Mouse (Mus musculus) olfactory bulb, adult 2 months (tissue): ENCODE results near the gene Slc15a5. TPM values are rescaled to one million over a fixed set of nuclear protein-coding genes. Genes with fewer than 3 reads are reported as not detected.

Experiments
- H3K27ac ChIP-seq: fragments of 200-500 bp; 2 replicates; pipeline ENCODE4 v1.5.1; 2012; ENCODE audit warnings: low read depth, low read length; ENCODE audit not compliant: insufficient read depth
- H3K4me1 ChIP-seq: fragments of 200-500 bp; 2 replicates; pipeline ENCODE4 v1.6.1; 2012; ENCODE audit warnings: low read length; ENCODE audit not compliant: control insufficient read depth, insufficient read depth
- H3K4me3 ChIP-seq: fragments of 200-500 bp; 2 replicates; pipeline ENCODE4 v1.5.1; 2012; ENCODE audit warnings: mild to moderate bottlenecking, low read depth, low read length, moderate library complexity; ENCODE audit not compliant: insufficient read depth
- CTCF ChIP-seq: fragments of 200-500 bp; IDR thresholded peaks from 2 replicates; pipeline ENCODE4 v1.5.1; 2012; ENCODE audit warnings: low read depth, mild to moderate bottlenecking, low read length, moderate library complexity; ENCODE audit not compliant: insufficient read depth
- POLR2A ChIP-seq: fragments of 200-500 bp; IDR thresholded peaks from 2 replicates; pipeline ENCODE4 v1.6.1; 2012; ENCODE audit warnings: mild to moderate bottlenecking, low read depth, low read length, moderate library complexity; ENCODE audit not compliant: insufficient read depth
- WGBS: fragments of 180-500 bp; shearing (Covaris S2); methylation state at CpG from one replicate; pipeline ENCODE4 v1.1.7; 2018; 5-methylcytosine and 5-hydroxymethylcytosine counted together
- polyA plus RNA-seq: library from polyadenylated mRNA; stranded (reverse); fragments of >200 nt; gene quantifications from 2 replicates; pipeline ENCODE4 v1.2.4, GENCODE M21; 2012; ENCODE audit warnings: low replicate concordance; ENCODE audit not compliant: missing spikeins, insufficient read depth, insufficient read length

The Slc15a5 gene
- polyA plus RNA-seq, 1 experiment: not detected

DNA sequence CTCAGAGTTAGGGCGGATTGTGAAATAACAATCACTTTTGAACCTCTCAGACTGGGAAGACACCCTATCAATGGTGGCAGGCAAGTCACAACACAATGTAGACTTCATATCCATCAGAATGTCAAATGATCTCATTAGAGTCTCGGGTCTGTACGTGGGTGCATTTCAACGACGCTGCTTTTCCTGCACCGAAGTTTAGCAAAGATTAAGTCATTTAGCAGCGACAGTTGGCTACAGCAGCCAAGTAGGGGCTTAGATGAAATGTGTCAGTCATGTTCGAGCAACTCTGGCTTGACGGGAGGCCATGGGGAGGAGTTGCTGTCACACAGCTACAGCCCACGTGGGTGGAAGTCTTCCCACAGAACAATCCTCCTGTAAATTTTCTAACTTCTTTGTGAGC, 133.2 kb downstream of the Slc15a5 start:
- TF ChIP-seq CTCF (no peak), POLR2A (no peak)
- no peak overlapping the region for H3K27ac ChIP-seq
- no peaks in the 10 kb centered on the region for H3K4me1 ChIP-seq
- no peak overlapping the region for H3K4me3 ChIP-seq
- WGBS: 56% methylated on average over 10 of the region's 10 CpGs

DNA sequence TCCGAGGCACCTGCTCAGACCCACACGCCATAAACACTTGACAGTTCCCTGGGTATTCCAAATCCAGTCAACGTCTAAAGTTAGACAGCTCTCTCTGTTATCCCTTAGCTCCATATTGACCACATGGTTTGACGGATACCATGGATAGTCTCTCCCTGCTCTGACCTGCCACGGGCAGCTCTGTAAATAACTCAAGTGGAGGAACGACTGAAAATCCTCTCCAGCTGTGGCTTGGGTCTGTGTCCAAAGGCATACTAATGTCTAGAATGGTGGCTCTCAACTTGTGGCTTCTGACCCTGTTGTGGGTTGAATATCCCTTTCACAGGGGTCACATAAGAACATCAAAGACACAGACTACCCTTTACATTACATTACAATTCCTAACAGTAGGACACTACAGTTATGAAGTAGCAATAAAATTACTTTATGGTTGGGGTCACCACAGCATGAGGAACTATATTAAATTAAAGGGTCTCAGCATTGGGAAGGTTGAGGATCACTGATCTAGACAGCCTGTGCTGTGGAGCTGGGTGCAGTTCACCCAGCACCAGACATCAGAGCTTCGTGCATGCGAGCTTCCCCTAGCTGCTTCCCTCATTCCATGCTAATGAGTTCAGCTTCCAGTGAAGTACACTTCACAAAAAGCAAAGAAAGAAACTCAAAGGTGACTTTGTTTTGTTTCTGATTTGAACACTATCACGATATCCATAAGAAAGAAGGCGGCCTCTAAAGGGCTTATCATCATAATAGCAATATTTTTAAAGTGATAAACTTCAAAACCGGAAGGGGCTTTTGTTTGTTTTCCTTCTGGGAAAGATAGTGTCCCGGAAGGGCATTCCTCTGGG, 139.1 kb downstream of the Slc15a5 start:
- no peak overlapping the region for H3K4me3 ChIP-seq
- no peaks in the 10 kb centered on the region for H3K4me1 ChIP-seq
- H3K27ac ChIP-seq: no peak overlapping the region
- WGBS: 83% methylated on average over 12 of the region's 12 CpGs
- no peak for TF ChIP-seq POLR2A

DNA sequence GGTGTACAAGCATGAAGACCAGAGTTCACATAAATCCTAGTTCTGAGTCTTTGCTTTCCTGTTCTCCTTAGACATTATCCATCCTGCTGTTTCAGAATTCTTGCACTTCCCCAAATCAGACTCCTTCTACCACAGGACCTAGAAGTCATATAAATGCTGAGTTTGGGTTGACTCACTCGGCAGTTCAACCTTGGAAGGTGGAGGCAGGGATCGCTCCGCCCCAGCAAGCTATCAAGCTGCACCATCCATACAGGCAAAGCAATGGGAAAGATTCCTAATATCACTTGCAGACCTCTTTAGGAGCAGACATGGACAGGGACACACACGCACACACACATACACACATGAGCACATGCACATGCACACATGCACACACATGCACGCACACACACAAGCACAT, 142.2 kb downstream of the Slc15a5 start:
- Histone ChIP-seq H3K27ac (no peak overlapping the region), H3K4me1 (no peaks in the 10 kb centered on the region), H3K4me3 (no peak overlapping the region)
- WGBS: 95% methylated on average over 5 of the region's 5 CpGs
- TF ChIP-seq POLR2A: no peak
- TF ChIP-seq CTCF: no peak

DNA sequence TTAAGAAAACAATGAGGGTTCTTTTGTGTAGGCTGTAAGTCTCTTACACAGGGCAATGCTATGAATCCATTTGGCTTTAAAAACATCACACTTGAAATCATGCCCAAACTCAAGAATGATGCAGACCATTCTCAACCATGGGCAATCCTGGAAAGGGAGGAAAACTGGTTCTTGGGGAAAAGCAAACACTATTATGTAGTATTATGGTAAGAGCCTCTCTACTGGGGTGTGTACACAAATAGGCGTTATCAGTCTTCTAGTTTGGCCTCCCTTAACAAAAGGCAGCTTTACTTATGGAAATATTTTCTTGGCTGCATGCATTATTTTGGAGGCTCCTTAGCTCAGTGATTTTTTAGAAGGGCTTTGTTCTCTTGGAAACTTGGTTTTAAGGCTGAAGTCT, 143.4 kb downstream of the Slc15a5 start:
- Histone ChIP-seq H3K27ac (no peak overlapping the region), H3K4me3 (no peak overlapping the region), H3K4me1 (no peaks in the 10 kb centered on the region)
- 80% methylated on average over 1 of the region's 1 CpGs for WGBS
- TF ChIP-seq POLR2A: no peak
- no peak for TF ChIP-seq CTCF

DNA sequence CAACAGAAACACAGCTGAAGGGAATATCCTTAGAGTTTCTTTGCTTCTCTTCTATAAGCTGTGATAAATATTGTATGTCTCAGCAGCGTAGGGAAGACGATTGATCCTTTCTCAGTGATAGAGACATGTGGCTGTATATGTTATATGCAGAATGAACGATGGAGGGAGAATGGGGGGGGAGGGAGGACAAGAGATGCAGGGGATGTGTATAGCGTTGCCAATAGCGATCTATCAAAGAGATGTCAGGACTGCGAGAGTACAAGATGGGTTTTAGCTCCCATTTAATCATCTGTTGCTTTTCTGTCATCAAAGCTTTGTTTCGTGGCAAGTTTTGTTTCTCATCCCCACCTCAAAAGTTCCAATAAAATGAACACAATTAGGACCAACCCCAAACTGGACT, 143.9 kb downstream of the Slc15a5 start:
- 85% methylated on average over 7 of the region's 7 CpGs for WGBS
- TF ChIP-seq POLR2A (no peak), CTCF (no peak)
- H3K4me1 ChIP-seq: no peaks in the 10 kb centered on the region

DNA sequence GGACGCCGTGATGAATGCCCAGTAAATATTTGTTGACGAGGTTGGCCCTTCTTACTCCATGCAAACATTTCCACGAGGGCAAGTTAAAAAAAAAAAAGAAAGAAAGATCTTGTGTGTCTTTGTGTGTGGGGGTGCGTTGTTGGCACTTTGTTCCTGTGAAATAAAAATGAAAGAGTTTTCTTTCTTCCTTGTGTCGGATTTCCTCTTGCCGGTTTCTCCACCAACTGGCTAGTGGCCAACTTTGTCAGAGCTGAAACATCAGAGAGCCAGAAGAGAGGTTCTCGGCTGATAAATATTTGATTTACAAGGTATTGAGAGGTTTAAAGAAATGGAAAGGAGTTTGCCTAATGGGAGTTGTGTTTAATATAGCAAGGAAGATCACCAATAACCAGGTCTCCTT, 144.4 kb downstream of the Slc15a5 start:
- no peak overlapping the region for H3K4me3 ChIP-seq
- 38% methylated on average over 8 of the region's 8 CpGs for WGBS
- H3K27ac ChIP-seq: no peak overlapping the region
- TF ChIP-seq POLR2A (no peak), CTCF (no peak)
- no peaks in the 10 kb centered on the region for H3K4me1 ChIP-seq

More for the DNA sequence above, 143.9 kb downstream of the Slc15a5 start:
- no peak overlapping the region for H3K4me3 ChIP-seq
- H3K27ac ChIP-seq: no peak overlapping the region

DNA sequence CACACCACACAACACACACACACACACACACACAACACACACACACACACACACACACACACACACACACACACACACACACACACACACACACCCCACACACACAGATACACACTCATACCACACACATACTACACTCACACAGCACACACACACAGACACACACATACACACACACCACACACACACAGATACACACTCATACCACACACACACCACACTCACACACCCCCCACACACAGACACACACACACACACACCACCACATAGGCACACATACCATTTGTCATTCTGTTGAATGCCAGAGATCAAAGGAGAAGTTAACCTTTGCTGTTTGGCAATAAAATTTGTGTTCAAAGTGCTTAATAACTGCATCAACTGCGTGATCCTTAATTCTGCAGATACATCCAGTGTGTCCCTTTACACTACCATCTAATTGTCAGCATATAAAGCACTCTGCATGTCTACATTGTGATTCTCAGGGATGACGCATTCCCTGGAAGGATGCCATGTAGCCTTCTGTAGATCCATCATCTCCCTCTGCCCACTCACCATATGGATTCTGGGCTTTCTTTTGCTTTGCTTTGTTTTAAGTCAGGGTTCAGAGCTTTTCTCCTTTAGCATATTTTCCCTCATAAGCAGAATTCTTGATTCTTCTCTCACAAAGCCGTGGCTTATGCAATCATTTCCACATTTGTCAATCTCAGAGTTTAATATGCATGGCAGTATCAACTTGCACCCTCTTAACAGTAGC, 145.0 kb downstream of the Slc15a5 start:
- 59% methylated on average over 3 of the region's 3 CpGs for WGBS
- TF ChIP-seq CTCF: no peak
- no peak for TF ChIP-seq POLR2A
- Histone ChIP-seq H3K27ac (no peak overlapping the region), H3K4me3 (no peak overlapping the region), H3K4me1 (no peaks in the 10 kb centered on the region)

Other genes with a start within 250 kb of the Slc15a5 start
- not detected in 2 replicates for gene Mgst1, start 60.4 kb upstream of the Slc15a5 start, polyA plus RNA-seq